Mouse (Mus musculus): ENCODE measurements around the gene Bex6. TPM values are rescaled to one million over a fixed set of nuclear protein-coding genes. Genes with fewer than 3 reads are reported as not detected.
A peak's percentile ranks its signal among the peaks of the same experiment; 100 is the strongest.

The Bex6 gene
- polyA plus RNA-seq, 1 experiment from 2014 or later, result not detected

GRCm38 (mm10) chr16:32164396-32165027 lies 15.1 kb upstream of the Bex6 start:
- 72% methylated on average over 19 of the region's 19 CpGs for WGBS
- Histone ChIP-seq H3K4me3 (ENCODE audit: low read depth, low read length) (0 out of 2 replicates have a peak overlapping the region, but pooled peaks have one; percentile 32), H3K4me1 (ENCODE audit: control insufficient read depth, insufficient read depth, low read length) (no peaks in the 10 kb centered on the region), H3K9me3 (replicated peaks; ENCODE audit: control insufficient read depth, low read length) (no peaks in the 10 kb centered on the region), H3K9ac (replicated peaks; ENCODE audit: low read length) (no peak overlapping the region), H3K36me3 (replicated peaks; ENCODE audit: control insufficient read depth, insufficient read depth, low read depth, low read length) (no peaks in the 10 kb centered on the region), H3K27me3 (ENCODE audit: control insufficient read depth, insufficient read depth, low read length) (no peaks in the 10 kb centered on the region), H3K27ac (replicated peaks; ENCODE audit: low read depth, low read length) (no peak overlapping the region), H3K4me2 (ENCODE audit: low read depth, low read length) (no peak overlapping the region)
- DNase-seq (ENCODE audit: low spot score) (no peak), ATAC-seq (replicated peaks; ENCODE audit: insufficient number of reproducible peaks, low FRiP score, low TSS enrichment, low read depth) (no peak)

- Histone ChIP-seq H3K4me2 (ENCODE audit: low read depth, low read length) (peak within 1 kb of the TSS; percentile 59), H3K9me3 (replicated peaks; ENCODE audit: control insufficient read depth, low read length) (no peaks in the 10 kb centered on the region), H3K4me1 (ENCODE audit: control insufficient read depth, insufficient read depth, low read length) (no peaks in the 10 kb centered on the region), H3K27me3 (ENCODE audit: control insufficient read depth, insufficient read depth, low read length) (no peaks in the 10 kb centered on the region), H3K9ac (replicated peaks; ENCODE audit: low read length) (peak within 1 kb of the TSS; percentile 53), H3K36me3 (replicated peaks; ENCODE audit: control insufficient read depth, insufficient read depth, low read depth, low read length) (no peaks in the 10 kb centered on the region), H3K4me3 (ENCODE audit: low read depth, low read length) (peak within 1 kb of the TSS; percentile 32), H3K27ac (replicated peaks; ENCODE audit: low read depth, low read length) (no peak within 1 kb of the TSS)
- WGBS, result 2% methylated on average over 24 of the region's 25 CpGs
- DNase-seq (ENCODE audit: low spot score), result peak; percentile 59
- ATAC-seq (replicated peaks; ENCODE audit: insufficient number of reproducible peaks, low FRiP score, low TSS enrichment, low read depth), result no peak
Measured at GRCm38 (mm10) chr16:32165281-32165821, 14.3 kb upstream of the Bex6 start, which contains the start of gene Nrros. Gene Nrros, minus strand, starts transcription at chr16:32165594.

DNA sequence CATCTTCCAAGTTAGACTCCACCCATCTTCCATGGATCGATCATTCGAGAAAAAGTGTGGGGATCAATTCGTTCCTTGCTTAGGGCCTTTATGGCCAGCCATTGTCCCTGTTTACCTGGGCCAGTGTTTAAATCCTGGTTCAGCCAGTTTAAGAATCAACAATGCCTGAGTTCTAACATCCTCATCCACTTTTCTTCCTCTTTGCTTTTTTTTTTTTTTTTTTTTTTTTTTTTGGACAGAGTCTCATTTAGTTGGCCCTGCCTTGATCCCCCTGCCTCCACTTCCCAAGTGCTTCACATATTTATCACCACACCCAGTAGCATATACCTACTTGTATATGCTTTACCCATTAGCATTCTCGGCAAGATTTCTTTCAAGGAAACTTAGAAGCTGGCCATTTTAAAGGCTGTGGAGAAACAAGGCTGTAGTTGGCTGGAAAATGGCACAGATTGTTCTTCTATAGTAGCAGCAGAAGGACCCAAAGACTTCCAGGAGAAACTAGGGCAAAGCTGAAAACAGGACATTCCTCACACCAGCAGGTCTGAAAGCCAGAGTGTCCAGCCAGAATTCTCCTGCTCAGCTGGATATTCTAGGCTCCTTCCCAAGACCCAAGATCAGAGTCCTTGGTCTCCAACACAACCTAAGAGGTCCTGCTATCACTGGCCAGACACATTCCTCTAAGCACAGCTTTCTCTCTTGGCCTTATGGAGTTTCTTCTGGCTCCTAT lies 11.6 kb upstream of the Bex6 start:
- Histone ChIP-seq H3K4me1 (ENCODE audit: control insufficient read depth, insufficient read depth, low read length) (no peaks in the 10 kb centered on the region), H3K4me3 (ENCODE audit: low read depth, low read length) (no peak overlapping the region), H3K4me2 (ENCODE audit: low read depth, low read length) (no peak overlapping the region), H3K27ac (replicated peaks; ENCODE audit: low read depth, low read length) (no peak overlapping the region), H3K9ac (replicated peaks; ENCODE audit: low read length) (no peak overlapping the region), H3K27me3 (ENCODE audit: control insufficient read depth, insufficient read depth, low read length) (no peaks in the 10 kb centered on the region), H3K36me3 (replicated peaks; ENCODE audit: control insufficient read depth, insufficient read depth, low read depth, low read length) (no peaks in the 10 kb centered on the region), H3K9me3 (replicated peaks; ENCODE audit: control insufficient read depth, low read length) (no peaks in the 10 kb centered on the region)
- WGBS, result 89% methylated on average over 4 of the region's 4 CpGs
- ATAC-seq (replicated peaks; ENCODE audit: insufficient number of reproducible peaks, low FRiP score, low TSS enrichment, low read depth) (no peak), DNase-seq (ENCODE audit: low spot score) (no peak)

DNA sequence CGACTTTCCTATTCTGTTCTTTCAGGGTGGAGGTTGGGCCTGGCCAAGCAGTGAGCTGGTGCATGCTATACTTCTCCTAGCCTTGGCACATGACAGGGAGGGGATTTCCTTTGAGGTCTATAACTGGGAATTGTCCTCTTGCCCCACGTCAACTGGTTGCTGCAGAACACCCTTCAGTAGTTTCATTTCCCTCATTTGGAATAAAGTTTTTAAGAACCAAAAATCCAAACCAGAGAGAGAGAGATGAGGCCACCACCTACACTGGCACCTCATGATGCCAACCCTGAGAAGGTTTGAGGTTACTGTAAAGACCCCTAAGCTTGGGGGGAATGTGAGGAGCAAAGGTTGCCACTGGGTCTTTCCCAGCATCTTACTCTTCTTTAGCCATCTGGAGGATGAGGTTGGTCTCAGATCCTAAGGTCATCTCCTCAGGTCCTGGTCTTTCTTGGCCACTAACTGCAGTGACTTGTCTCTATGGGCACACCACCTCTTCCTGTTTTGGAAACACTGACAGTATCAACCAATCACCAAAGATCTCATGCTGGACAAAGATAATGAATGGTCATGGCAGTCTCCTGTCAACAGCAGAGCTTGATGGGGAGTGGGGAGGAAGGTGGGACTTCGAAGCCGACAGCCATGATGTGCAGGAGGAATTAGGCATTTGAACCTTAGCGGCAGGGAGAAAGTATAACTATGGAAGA lies 8.4 kb upstream of the Bex6 start:
- no peak for ATAC-seq (replicated peaks; ENCODE audit: insufficient number of reproducible peaks, low FRiP score, low TSS enrichment, low read depth)
- Histone ChIP-seq H3K27ac (replicated peaks; ENCODE audit: low read depth, low read length) (no peak overlapping the region), H3K4me1 (ENCODE audit: control insufficient read depth, insufficient read depth, low read length) (no peaks in the 10 kb centered on the region), H3K27me3 (ENCODE audit: control insufficient read depth, insufficient read depth, low read length) (no peaks in the 10 kb centered on the region), H3K4me2 (ENCODE audit: low read depth, low read length) (no peak overlapping the region), H3K4me3 (ENCODE audit: low read depth, low read length) (no peak overlapping the region), H3K9ac (replicated peaks; ENCODE audit: low read length) (no peak overlapping the region), H3K36me3 (replicated peaks; ENCODE audit: control insufficient read depth, insufficient read depth, low read depth, low read length) (no peaks in the 10 kb centered on the region), H3K9me3 (replicated peaks; ENCODE audit: control insufficient read depth, low read length) (no peaks in the 10 kb centered on the region)
- 89% methylated on average over 5 of the region's 5 CpGs for WGBS
- no peak for DNase-seq (ENCODE audit: low spot score)

DNA sequence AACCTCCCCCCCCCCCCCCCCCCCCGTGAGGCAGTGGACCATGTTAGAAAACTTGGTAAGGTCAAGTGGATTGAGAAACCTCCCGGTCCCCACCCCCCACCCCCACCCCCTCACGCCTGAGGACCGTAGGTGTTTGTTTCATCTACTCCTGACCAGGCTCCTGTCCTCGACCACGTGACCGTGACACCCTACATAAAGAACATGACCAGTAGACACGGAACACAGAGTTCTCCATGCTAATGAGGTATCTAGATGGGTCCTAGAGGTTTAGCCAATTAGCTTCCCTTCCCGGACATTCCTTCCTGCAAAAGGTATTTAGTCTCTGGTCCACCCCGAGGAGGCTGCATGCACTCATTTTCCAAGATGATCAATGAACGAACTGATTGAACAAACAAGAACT lies 6.2 kb upstream of the Bex6 start:
- DNase-seq (ENCODE audit: low spot score), result no peak
- no peak overlapping the region for H3K4me3 ChIP-seq (ENCODE audit: low read depth, low read length)
- ATAC-seq (replicated peaks; ENCODE audit: insufficient number of reproducible peaks, low FRiP score, low TSS enrichment, low read depth), result no peak
- H3K9me3 ChIP-seq (replicated peaks; ENCODE audit: control insufficient read depth, low read length), result no peaks in the 10 kb centered on the region
- no peak overlapping the region for H3K9ac ChIP-seq (replicated peaks; ENCODE audit: low read length)
- no peaks in the 10 kb centered on the region for H3K27me3 ChIP-seq (ENCODE audit: control insufficient read depth, insufficient read depth, low read length)
- no peak overlapping the region for H3K4me2 ChIP-seq (ENCODE audit: low read depth, low read length)
- WGBS, result 74% methylated on average over 10 of the region's 11 CpGs
- H3K36me3 ChIP-seq (replicated peaks; ENCODE audit: control insufficient read depth, insufficient read depth, low read depth, low read length), result no peaks in the 10 kb centered on the region
- no peak overlapping the region for H3K27ac ChIP-seq (replicated peaks; ENCODE audit: low read depth, low read length)
- H3K4me1 ChIP-seq (ENCODE audit: control insufficient read depth, insufficient read depth, low read length), result 0 out of 2 replicates have a peak, but pooled peaks cover 3% of the 10 kb centered on the region

GRCm38 (mm10) chr16:32174340-32175005 lies 5.2 kb upstream of the Bex6 start:
- Histone ChIP-seq H3K4me2 (ENCODE audit: low read depth, low read length) (no peak overlapping the region), H3K4me1 (ENCODE audit: control insufficient read depth, insufficient read depth, low read length) (0 out of 2 replicates have a peak, but pooled peaks cover 3% of the 10 kb centered on the region), H3K27ac (replicated peaks; ENCODE audit: low read depth, low read length) (no peak overlapping the region), H3K9me3 (replicated peaks; ENCODE audit: control insufficient read depth, low read length) (no peaks in the 10 kb centered on the region), H3K4me3 (ENCODE audit: low read depth, low read length) (no peak overlapping the region), H3K27me3 (ENCODE audit: control insufficient read depth, insufficient read depth, low read length) (no peaks in the 10 kb centered on the region), H3K9ac (replicated peaks; ENCODE audit: low read length) (no peak overlapping the region), H3K36me3 (replicated peaks; ENCODE audit: control insufficient read depth, insufficient read depth, low read depth, low read length) (no peaks in the 10 kb centered on the region)
- 83% methylated on average over 8 of the region's 8 CpGs for WGBS
- DNase-seq (ENCODE audit: low spot score) (no peak), ATAC-seq (replicated peaks; ENCODE audit: insufficient number of reproducible peaks, low FRiP score, low TSS enrichment, low read depth) (no peak)

GRCm38 (mm10) chr16:32175029-32175428 lies 4.6 kb upstream of the Bex6 start:
- ATAC-seq (replicated peaks; ENCODE audit: insufficient number of reproducible peaks, low FRiP score, low TSS enrichment, low read depth) (no peak), DNase-seq (ENCODE audit: low spot score) (no peak)
- no peaks in the 10 kb centered on the region for H3K36me3 ChIP-seq (replicated peaks; ENCODE audit: control insufficient read depth, insufficient read depth, low read depth, low read length)
- H3K4me3 ChIP-seq (ENCODE audit: low read depth, low read length), result no peak overlapping the region
- no peak overlapping the region for H3K9ac ChIP-seq (replicated peaks; ENCODE audit: low read length)
- no peaks in the 10 kb centered on the region for H3K9me3 ChIP-seq (replicated peaks; ENCODE audit: control insufficient read depth, low read length)
- no peak overlapping the region for H3K27ac ChIP-seq (replicated peaks; ENCODE audit: low read depth, low read length)
- 87% methylated on average over 4 of the region's 4 CpGs for WGBS
- H3K27me3 ChIP-seq (ENCODE audit: control insufficient read depth, insufficient read depth, low read length), result no peaks in the 10 kb centered on the region
- H3K4me2 ChIP-seq (ENCODE audit: low read depth, low read length), result no peak overlapping the region
- 0 out of 2 replicates have a peak, but pooled peaks cover 3% of the 10 kb centered on the region for H3K4me1 ChIP-seq (ENCODE audit: control insufficient read depth, insufficient read depth, low read length)
